ENCODE assay signal across 9 mouse cellular contexts in genomic region chr10:77522021-77522731, GRCm38 (mm10). TPM values are rescaled to one million over a fixed set of nuclear protein-coding genes. Genes with fewer than 3 reads are reported as not detected.
DNase-seq lines count a peak whose midpoint lies in the region; ATAC-seq and TF ChIP-seq lines count a peak whose summit lies in the region.
"Had no signal": no experiment of that assay in that cellular context is flagged by ENCODE, and none has a peak within 500 bp of the region (broad histone marks: within the 10 kb centered on the region; RNA-seq: fewer than 3 reads in every experiment).

No protein-coding gene starts in this region.

- ATAC-seq in heart, embryonic 12.5 days (ENCODE audit: insufficient number of reproducible peaks, low FRiP score) = no peak; the same call in 1 of the 2 replicates
- ATAC-seq in hindbrain, embryonic 15.5 days (ENCODE audit: low FRiP score, low read depth) = no peak
- ATAC-seq in midbrain, embryonic 11.5 days (ENCODE audit: low FRiP score) = no peak
- ATAC-seq: Patski had no signal

- peaks cover 23% of the 10 kb centered on the region; the same call in 1 of the 2 replicates for H3K27me3 ChIP-seq in heart, embryonic 12.5 days (replicated peaks)
- no peaks in the 10 kb centered on the region for H3K27me3 ChIP-seq in hindbrain, embryonic 15.5 days
- no peaks in the 10 kb centered on the region for H3K27me3 ChIP-seq in midbrain, embryonic 11.5 days (ENCODE audit: control insufficient read depth, insufficient read depth, low read length)
- H3K27me3 ChIP-seq: Patski had no signal

- H3K4me3 ChIP-seq in heart, embryonic 12.5 days = peak overlapping the region; percentile 29
- H3K4me3 ChIP-seq in hindbrain, embryonic 15.5 days = peak overlapping the region; percentile 29
- H3K4me3 ChIP-seq in midbrain, embryonic 11.5 days (ENCODE audit: low read depth, low read length) = peak overlapping the region; percentile 25

- WGBS in heart, embryonic 12.5 days = 19% methylated on average over 18 of the region's 18 CpGs
- WGBS in hindbrain, embryonic 15.5 days = 11% methylated on average over 18 of the region's 18 CpGs
- WGBS in midbrain, embryonic 11.5 days = 15% methylated on average over 18 of the region's 18 CpGs

- DNase-seq in heart, postnatal 14 days = no peak
- peak; percentile 12 for DNase-seq in brain, embryonic 14.5 days (ENCODE audit: low read depth)
- peak; percentile 87 for DNase-seq in midbrain, embryonic 11.5 days (ENCODE audit: low spot score, missing footprints)
- DNase-seq in thymus, postnatal 10 days (ENCODE audit: low spot score in 2 of 2) = peak; percentile 78 to 86
- no peak for DNase-seq in kidney, adult 9 months
- DNase-seq in MN1 (ENCODE audit: low spot score) = no peak

- no peak for TF ChIP-seq POLR2A in brain, embryonic 14.5 days (IDR thresholded peaks at IDR 0.05; ENCODE audit: borderline replicate concordance, extremely low read depth, insufficient read depth, insufficient read length, poor library complexity, severe bottlenecking)

- H3K9ac ChIP-seq in heart, embryonic 12.5 days = peak overlapping the region; percentile 34; the same call in 1 of the 2 replicates
- H3K9ac ChIP-seq in hindbrain, embryonic 15.5 days = peak overlapping the region; percentile 35; the same call in 1 of the 2 replicates
- H3K9ac ChIP-seq in midbrain, embryonic 11.5 days (ENCODE audit: low read length) = peak overlapping the region; percentile 59

- intact Hi-C loops in heart, postnatal 14 days (cut with DNase I) = no loop called here

- no peak for TF ChIP-seq CTCF in brain, embryonic 14.5 days (IDR thresholded peaks at IDR 0.05; ENCODE audit: borderline replicate concordance, extremely low read depth, insufficient read depth, insufficient read length)

- H3K4me2 ChIP-seq in heart, embryonic 12.5 days = peak overlapping the region; percentile 65
- peak overlapping the region; percentile 56 for H3K4me2 ChIP-seq in hindbrain, embryonic 15.5 days
- H3K4me2 ChIP-seq in midbrain, embryonic 11.5 days = peak overlapping the region; percentile 53

- H3K4me1 ChIP-seq in heart, embryonic 12.5 days (replicated peaks) = peaks cover 11% of the 10 kb centered on the region
- H3K4me1 ChIP-seq in hindbrain, embryonic 15.5 days (replicated peaks) = peaks cover 7% of the 10 kb centered on the region; the same call in 1 of the 2 replicates
- H3K4me1 ChIP-seq in midbrain, embryonic 11.5 days (ENCODE audit: control insufficient read depth, insufficient read depth, low read length) = no peaks in the 10 kb centered on the region; the same call in 1 of the 2 replicates

- H3K27ac ChIP-seq in heart, embryonic 12.5 days (ENCODE audit: poor library complexity, severe bottlenecking) = no peak overlapping the region
- no peak overlapping the region for H3K27ac ChIP-seq in hindbrain, embryonic 15.5 days (replicated peaks)
- H3K27ac ChIP-seq in midbrain, embryonic 11.5 days (ENCODE audit: low read depth, low read length) = no peak overlapping the region

- no peaks in the 10 kb centered on the region for H3K9me3 ChIP-seq in heart, embryonic 12.5 days (replicated peaks)
- no peaks in the 10 kb centered on the region for H3K9me3 ChIP-seq in hindbrain, embryonic 15.5 days
- no peaks in the 10 kb centered on the region for H3K9me3 ChIP-seq in midbrain, embryonic 11.5 days (ENCODE audit: control insufficient read depth, low read length)

- no peaks in the 10 kb centered on the region for H3K36me3 ChIP-seq in heart, embryonic 12.5 days
- no peaks in the 10 kb centered on the region for H3K36me3 ChIP-seq in hindbrain, embryonic 15.5 days
- no peaks in the 10 kb centered on the region for H3K36me3 ChIP-seq in midbrain, embryonic 11.5 days (ENCODE audit: control insufficient read depth, insufficient read depth, low read length)

RNA-seq across cellular contexts. Expression of gene Fam207a, which starts 6.6 kb away (rescaled TPM):
- polyA plus RNA-seq in heart, embryonic 12.5 days (2016; fragmentation: Nextera tagmentation; extraction: Ambion mirVana) = 31.0 and 32.1 TPM in 2 replicates
- total RNA-seq in heart, postnatal 14 days (2021) = 1 to 10 TPM; 9.6 TPM
- polyA plus RNA-seq in brain, embryonic 14.5 days (2012; rRNA removed) = 38.1 and 38.8 TPM in 2 replicates
- 45.1 and 48.4 TPM in 2 replicates for polyA plus RNA-seq in hindbrain, embryonic 15.5 days (2015; fragmentation: Nextera tagmentation; extraction: Ambion mirVana)
- 38.7 and 42.2 TPM in 2 replicates for polyA plus RNA-seq in midbrain, embryonic 11.5 days (2014; fragmentation: Nextera tagmentation; extraction: Ambion mirVana)

RNA-seq across cellular contexts. Expression of gene Itgb2, which starts 7.9 kb away (rescaled TPM):
- 1.5 and 2.5 TPM in 2 replicates for polyA plus RNA-seq in heart, embryonic 12.5 days (2016; fragmentation: Nextera tagmentation; extraction: Ambion mirVana)
- total RNA-seq in heart, postnatal 14 days (2021) = 1 to 10 TPM; 5.4 to 9.0 TPM
- polyA plus RNA-seq in brain, embryonic 14.5 days (2012; rRNA removed) = 0.62 and 0.94 TPM in 2 replicates
- 1.1 and 1.5 TPM in 2 replicates for polyA plus RNA-seq in hindbrain, embryonic 15.5 days (2015; fragmentation: Nextera tagmentation; extraction: Ambion mirVana)
- polyA plus RNA-seq in midbrain, embryonic 11.5 days (2014; fragmentation: Nextera tagmentation; extraction: Ambion mirVana) = 0.57 and 0.59 TPM in 2 replicates

RNA-seq across cellular contexts. Expression of gene Pttg1ip, which starts 59.3 kb away (rescaled TPM):
- 103 and 104 TPM in 2 replicates for polyA plus RNA-seq in heart, embryonic 12.5 days (2016; fragmentation: Nextera tagmentation; extraction: Ambion mirVana)
- total RNA-seq in heart, postnatal 14 days (2021) = 100 to 1,000 TPM; 128 to 132 TPM
- polyA plus RNA-seq in brain, embryonic 14.5 days (2012; rRNA removed) = 70.0 and 74.8 TPM in 2 replicates
- polyA plus RNA-seq in hindbrain, embryonic 15.5 days (2015; fragmentation: Nextera tagmentation; extraction: Ambion mirVana) = 75.2 and 81.7 TPM in 2 replicates
- 68.5 and 73.2 TPM in 2 replicates for polyA plus RNA-seq in midbrain, embryonic 11.5 days (2014; fragmentation: Nextera tagmentation; extraction: Ambion mirVana)

Comparison
In these comparisons a context has a peak if more than half of its experiments do, and no peak if none do; other contexts are left out.
1. DNase-seq: peak in brain, embryonic 14.5 days (single experiment), midbrain, embryonic 11.5 days (single experiment) and thymus, postnatal 10 days (2 of 2); none in heart, postnatal 14 days (0 of 2), kidney, adult 9 months (single experiment) and MN1 (single experiment).
2. Peak in every context shown above with its lines, with median percentiles within 50 percentile points of each other: H3K4me2 ChIP-seq, H3K4me3 ChIP-seq and H3K9ac ChIP-seq.